Mouse (Mus musculus) bone marrow, adult 2 months (tissue): ENCODE measurements around the gene Gprin1.

ENCODE experiments used
- CTCF ChIP-seq: fragments of 200-500 bp; IDR thresholded peaks from 2 replicates; pipeline ENCODE4 v1.5.1; 2011; ENCODE audit warnings: low read length, control low read depth; ENCODE audit not compliant: control insufficient read depth, insufficient read depth
- POLR2A ChIP-seq: fragments of 200-500 bp; IDR thresholded peaks from 2 replicates; pipeline ENCODE4 v1.6.1; 2011; ENCODE audit warnings: low read depth, mild to moderate bottlenecking, control low read depth, low read length, borderline replicate concordance; ENCODE audit not compliant: control insufficient read depth

- no peak for TF ChIP-seq CTCF
- no peak for TF ChIP-seq POLR2A
These were observed 48.4 kb downstream of the Gprin1 start, which contains the start of gene Cdhr2 for GRCm38 (mm10) chr13:54701243-54701642.
